Mouse (Mus musculus) spleen, adult 12 weeks (tissue): Measurements from ENCODE around the gene Banp.

Experiments
- DNase-seq: peaks from one replicate; pipeline ENCODE4 v3.0.0; 2022; ENCODE audit warnings: low spot score

The Banp gene

DNA sequence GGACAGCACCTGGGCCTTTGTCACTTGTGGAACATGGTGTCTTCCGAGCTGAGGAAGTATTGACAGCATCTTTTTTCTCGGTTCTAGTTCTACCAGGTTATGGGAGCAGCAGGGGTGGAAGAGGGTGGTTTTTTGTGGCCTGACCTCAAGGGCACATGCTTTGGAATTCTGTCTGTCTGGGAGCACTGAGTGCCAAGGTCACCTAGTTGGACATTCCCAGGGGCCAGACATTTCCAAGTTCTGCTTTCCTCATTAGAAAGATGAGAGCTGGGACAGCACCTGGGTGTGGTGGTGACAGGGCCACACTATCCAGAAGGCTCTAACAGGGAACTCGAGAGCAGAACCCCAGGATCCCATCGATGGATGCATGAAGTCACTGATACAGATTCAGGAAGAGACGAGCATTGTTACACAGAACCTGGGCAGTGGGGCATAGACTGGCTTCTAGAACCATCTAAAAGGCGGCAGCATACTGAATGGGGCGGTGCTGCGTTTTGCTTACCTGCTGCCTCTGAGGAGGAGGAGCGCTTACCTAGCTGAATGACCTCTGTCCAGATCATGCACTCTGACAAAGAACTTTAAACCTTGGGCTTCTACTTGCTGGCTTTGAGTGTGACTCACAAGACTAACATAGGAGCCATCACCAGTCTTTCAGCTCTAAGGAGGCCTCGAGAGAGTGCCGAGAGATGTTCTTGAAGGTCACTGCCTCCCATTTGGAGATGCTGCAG, 31.4 kb downstream of the Banp start:
- DNase-seq, result no peak

DNA sequence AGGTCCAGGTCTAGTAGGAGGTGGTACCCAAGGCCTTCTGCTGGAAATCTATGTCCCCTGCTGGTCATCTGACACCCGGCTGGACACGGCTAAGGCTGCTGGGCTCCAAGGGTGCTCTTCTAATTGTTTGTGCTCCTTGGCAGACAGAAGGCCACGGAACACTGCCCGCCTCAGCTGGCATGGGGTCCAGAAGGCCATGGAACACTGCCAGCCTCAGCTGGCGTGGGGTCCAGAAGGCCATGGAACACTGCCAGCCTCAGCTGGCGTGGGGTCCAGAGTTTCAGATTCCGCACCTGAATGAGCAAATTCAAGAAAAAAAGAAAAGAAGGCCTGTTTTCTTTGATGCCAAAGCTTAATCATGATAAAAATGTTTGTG, 32.0 kb downstream of the Banp start:
- no peak for DNase-seq

DNA sequence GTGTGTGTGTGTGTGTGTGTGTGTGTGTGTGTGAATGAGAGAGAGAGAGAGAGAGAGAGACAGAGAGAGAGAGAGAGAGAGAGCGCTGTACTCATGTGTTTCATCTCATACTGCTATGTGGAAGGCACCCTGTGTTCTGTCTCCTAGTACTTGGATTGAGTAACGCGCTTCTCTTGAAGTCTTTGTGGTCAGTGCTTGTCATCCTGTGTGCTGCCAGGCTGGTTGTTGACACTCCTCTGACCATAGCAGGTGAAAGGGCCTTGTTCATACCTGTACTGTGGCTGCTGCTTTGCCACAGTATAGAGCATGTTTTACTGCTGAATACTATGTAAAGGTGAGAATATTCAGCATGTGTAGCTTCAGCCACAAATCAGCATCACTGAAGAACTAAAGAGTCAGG, 36.1 kb downstream of the Banp start:
- DNase-seq, result no peak

DNA sequence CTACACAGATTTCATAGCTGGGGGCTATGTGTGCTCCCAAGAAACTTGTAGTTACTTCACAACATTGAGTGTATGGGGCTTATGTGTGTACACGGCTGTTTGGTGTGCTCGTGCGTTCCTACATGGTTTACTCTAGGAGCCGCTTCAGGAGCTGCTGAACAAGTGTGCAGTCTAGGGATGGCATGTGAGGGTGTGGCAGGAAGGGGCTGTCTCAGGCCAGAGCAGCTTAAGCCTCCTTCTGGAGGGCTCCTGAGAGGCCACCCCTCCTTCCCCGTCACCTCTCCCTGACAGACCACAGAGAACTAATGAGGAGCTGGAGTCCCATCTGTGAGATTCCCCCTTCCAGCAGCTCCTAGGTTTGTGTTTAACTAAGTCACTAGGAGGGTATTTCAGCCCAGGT, 38.3 kb downstream of the Banp start:
- no peak for DNase-seq

DNA sequence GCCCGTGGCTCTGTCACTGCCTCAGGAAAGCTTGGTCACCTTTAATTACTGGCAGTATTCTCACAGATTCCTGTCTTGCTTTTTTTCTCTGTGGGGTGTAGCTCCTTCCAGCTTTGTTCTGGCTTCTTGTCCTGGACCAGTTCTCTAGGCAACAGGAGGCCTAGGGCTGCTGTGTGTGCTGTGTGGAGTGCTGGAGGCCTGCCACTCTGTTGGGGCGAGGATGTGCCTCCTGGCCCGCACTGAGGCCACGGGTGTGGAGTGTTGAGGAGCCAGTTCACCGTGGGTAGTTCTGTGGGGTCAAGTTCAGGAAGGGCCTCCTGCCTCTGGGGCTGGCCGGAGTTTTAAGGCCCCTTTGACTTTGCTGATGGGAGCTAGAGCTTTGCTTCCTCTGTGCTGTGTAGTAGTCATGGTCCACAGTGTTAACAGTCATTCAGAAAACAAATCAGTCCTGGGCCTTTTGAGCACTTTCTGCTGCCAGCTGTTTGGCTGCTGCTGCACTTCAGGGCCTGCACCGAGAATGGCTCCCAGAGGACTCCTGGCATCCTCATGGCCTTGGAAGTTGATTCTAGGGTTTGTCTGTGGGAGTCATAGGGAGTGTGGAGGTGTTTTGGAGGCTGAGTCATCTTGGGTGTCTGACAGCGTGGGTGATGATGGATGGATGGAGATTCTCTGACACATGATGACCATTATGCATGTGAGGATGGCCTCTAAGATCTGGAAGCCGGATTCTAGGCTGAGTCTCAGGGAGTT, 41.1 kb downstream of the Banp start:
- no peak for DNase-seq

DNA sequence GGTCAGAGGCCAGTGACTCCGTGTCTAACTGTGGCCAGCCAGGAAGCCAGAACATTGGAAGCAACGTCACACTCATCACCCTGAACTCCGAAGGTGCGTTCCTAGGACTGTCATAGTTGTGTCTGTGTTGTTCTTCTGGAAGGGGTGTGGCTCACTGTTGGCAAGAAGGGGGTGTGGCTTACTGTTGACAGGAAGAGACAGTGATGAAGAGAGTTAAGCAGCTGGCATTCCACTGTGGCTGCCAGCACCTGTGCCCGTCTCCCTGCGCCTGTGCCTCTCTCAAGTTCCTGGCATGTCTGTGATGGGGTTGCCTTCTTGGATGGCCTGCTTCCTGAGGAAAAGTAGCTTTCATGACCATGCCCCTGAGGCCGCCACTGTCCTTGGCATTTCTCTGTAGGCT, 42.1 kb downstream of the Banp start:
- no peak for DNase-seq

DNA sequence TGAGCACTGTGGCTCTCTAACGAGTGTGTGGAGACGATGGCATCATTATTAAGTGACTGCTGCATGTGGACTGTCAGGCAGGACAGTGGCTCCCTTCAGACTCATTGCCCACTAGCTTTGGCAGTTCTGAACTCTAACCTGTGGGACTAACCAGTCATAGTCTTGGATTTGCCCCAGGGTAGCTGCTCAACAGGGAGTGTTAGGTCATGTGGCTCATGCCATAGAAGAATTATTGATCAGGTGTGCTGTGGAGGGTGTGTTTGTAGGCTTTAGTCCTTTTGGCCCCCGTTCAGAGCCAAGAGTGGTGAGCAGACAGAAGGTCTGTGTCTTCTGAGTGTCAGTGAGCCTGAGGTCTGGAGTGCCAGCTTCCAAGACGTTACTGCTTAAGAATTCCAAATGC, 43.4 kb downstream of the Banp start:
- DNase-seq, result no peak

DNA sequence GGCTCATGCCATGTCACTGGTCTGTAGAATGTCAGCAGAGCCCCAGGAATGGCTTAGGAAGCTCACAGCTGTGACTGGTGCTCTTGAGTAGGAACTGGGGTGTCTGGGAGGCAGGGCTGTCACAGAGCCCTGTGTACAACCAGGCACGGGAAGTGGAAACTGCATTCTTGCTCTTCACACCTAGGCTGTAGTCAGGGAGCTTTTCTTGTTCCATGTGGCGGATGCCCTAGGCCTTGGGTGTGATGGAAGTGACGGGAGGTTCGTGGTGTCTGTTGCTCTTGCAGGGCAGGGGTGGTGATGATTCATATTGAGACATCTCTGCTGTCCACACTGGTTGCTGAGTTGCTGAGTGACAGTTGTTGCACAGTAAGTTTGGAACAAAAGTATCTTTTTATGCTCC, 45.6 kb downstream of the Banp start:
- DNase-seq, result no peak

DNA sequence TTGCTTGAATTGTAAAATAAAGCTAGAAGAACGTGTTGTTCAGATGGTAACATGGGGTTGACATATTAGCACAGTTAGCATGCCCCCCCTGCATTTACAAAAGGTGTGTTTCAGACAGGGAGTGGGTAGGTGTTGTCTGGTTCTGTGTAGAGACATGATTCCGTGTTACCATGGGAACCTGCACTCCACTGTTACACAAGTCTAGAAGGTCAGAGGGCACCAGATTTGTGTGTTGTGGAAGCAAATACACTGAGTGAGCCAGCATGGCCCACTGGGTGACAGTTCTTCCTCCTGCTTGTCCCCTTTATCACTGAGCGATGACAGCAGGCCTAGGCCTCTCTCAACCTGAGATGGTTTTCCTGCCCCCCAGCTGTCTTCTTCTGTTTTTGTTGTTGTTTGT, 46.3 kb downstream of the Banp start:
- no peak for DNase-seq

DNA sequence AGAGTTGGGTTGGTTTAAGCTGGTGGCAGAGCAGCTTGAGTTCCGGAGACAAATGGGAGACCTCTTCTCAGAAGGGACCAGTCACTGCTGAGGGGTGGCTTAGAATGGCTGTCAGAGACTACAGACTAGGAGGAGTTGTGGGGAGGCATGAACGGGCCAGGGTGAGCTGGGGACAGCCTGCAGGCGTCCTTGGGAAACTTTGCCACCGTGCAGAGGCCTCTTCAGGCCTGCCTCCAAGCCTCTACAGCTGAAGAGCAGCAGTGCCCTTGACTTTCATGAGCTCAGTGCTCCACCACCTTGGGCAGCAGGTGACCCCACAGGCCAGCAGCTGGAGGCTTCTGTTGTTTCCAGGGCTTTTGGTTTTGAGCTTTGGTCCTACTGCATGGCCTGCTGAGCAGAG, 49.1 kb downstream of the Banp start:
- DNase-seq, result no peak

DNA sequence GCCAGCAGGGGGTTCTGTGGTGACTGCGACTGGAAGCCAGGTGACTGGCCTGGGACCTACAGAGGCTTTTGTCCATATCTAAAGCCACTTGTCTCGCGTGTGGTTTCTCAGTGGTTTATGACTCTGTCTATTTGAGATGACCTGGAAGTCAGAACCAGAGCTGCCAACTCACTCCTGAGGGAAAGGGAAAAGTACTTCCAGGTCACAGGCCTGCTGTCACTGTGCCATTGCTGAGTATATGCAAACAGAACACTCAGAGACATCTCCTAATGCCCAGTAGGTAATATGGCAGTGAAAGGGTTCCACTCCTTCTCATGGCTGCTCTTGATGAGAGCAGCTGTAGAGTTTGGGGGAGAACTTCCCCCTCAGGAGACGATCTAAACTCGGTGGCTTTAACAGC, 49.7 kb downstream of the Banp start:
- no peak for DNase-seq

DNA sequence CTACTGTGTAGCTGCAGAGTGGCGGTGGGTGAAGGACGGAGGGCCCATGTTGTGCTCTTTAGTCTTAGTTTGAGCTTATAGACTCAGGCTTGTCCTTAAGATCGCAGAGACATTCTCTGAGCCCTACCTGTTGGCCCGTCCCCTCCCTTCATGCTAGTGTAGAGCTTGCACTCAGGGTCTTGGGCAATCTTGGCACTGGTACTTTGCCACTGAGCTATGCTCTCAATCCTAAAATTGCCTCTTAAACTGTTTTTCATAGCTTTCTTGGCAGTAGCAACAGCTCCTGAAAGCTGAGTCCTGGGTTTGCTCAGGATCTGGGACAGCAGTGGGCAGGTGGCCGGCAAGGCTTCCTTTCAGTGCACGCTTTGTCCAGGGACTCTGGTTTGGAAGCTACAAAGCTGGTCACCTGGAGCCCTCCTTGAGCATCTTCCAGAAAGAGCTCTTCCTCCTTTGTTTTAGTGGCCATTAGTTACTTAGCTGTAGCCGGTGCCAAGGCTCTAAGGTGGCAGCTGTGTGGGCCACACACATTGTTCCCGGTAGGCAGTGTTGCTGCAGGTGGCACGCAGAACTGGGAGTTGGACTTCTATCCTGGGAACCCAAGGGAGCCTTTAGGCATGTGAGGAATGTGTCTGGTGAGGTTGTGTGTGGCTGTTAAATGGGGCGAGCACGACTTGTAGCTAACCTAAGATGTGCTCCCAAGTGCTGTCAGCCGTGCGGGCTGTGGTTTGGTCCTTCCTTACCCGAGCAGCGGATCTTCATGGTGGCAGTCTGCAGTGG, 52.0 kb downstream of the Banp start:
- DNase-seq, result no peak

DNA sequence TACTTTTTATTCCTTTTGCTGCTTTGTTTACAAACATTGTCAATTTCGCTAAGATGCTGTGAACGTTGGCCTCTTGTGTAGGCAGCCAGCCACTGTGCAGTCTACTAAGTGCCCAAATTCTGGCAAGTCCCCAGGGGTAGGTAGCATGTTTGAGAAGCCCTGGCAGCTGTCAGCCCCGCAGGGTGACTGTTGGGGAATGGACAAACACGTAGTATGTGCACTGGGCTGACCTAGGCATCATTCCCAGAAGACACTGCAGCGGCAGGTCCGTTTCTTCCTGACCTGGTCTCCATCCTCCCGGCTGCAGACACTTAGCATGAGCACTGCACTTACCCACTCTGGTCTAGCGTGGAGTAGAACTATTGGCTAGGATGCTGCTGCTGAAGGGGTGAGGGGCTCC, 54.1 kb downstream of the Banp start:
- DNase-seq, result no peak

DNA sequence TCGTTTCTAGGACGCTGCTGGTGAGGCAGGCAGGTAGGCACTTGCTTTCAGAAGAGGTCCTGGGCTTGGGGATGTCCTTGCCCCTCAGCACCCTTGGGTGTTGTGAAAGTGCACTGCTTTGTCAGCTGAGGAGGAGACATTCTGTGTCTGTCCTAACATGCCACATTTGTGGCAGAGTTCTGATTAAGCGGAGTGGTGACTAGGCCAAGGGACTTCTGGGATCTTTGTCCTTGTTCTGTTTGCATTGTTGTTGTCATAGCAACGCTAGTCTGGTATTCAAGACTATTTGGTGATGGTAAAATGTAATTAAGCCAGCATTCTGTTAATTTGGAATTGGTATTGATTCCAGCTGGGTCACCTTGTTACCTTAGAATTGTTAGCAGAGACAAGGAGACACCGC, 54.6 kb downstream of the Banp start:
- no peak for DNase-seq

DNA sequence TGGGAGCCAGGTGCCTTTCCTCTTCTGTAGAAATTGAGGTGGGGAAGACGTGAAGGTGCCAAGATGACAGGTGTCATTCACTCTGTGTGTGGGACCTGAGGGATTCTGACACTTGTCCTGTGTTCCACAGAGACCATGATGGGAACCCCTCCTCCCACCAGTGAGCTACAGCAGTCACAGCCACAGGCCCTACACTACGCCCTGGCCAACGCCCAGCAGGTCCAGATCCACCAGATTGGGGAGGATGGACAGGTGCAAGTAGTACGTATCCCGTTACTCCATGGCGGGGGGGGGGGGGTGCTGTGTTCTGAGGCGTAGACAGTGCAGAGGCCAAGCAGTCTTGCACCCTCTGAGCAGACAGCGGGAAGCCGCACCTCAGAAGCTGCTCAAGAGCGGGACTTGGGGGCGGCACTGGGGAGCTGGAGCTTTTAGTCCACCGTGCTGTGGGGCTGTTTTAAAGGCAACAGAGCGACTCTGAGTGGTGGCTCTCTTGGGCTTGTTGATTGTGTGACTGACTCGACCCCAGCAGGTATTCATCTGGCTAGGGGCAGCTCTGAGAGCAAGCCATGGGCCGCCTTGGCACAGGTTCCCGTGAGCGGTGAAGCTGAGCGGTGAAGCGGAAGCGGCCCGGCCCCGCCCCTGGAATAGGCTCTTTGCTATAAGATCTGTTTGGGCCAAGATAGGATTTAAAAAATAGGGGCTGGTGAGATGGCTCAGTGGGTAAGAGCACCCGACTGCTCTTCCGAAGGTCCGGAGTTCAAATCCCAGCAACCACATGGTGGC, 56.1 kb downstream of the Banp start:
- DNase-seq, result no peak

DNA sequence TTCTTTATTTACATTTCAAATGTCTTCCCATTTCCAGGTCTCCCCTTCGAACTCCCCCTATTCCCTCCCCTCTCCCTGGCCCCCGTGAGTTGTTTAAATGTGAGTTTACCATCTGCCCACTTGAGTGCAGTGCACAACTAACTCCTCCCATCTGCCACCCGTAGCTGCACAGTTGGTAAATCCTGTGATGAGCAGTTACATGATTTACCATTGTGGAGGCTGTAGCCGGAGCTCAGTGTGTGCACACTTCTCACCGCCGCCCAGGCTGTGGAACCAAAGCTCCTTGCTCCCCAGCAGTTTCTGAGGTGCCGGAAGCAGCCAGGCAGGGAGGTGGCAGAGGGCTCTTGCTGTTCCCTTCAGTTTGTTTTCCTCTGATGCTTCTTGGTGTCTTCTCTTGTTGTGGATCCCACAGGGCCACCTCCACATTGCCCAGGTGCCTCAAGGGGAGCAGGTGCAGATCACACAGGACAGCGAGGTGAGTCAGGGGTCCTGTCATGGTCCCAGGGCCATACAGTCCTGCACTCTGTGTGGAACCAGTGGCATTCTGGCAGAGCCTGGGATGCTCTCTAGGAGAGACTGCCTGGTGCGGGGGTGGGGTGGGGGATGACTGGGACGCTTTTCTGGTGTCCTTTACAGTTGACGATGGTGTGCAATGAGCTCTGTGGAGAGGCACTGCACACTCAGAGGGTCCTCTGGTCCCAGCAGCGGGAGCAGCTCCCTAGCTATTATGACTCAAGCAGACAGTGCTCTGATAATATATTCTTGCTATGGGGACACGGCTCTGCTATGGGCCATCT, 57.3 kb downstream of the Banp start:
- no peak for DNase-seq

DNA sequence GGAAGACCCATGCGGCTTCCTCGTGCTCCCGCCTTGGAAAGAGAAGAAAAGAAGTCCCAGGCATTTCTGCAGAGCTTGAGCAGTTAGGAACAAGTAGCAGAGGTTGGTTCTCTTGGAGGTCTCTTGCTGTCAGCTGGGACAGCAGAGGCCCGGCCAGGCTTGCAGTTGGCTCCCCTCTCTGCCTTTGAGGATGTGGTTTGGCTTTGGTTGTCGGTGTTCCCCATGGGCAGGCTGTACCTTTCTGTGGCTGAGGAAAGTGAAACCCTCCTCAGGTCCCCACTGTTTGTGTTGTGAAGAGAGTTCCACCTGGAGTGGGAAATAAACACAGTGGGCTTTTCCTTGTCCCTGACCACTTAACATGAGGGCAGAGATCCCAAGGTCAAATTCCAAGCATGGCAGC, 58.8 kb downstream of the Banp start:
- no peak for DNase-seq

DNA sequence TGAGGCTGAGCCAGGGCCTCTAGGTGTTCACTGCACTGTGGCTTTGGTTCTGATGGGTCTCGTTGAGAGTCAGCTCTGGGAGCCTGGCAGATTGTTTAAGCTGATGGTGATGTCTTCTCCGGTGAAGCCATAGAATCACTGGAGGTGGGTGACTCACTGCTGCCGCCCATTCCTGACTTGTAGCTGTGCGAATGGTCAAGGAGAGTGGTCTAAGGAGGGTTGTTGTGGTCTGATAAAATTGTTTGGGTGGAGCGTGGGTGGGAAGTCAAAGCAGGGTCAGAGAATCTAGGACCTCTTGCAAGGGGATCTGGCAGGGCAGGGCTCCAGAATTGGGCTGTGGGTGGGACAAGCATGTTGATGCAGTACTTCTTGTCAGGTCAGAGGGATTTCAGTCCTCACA, 61.1 kb downstream of the Banp start:
- no peak for DNase-seq

DNA sequence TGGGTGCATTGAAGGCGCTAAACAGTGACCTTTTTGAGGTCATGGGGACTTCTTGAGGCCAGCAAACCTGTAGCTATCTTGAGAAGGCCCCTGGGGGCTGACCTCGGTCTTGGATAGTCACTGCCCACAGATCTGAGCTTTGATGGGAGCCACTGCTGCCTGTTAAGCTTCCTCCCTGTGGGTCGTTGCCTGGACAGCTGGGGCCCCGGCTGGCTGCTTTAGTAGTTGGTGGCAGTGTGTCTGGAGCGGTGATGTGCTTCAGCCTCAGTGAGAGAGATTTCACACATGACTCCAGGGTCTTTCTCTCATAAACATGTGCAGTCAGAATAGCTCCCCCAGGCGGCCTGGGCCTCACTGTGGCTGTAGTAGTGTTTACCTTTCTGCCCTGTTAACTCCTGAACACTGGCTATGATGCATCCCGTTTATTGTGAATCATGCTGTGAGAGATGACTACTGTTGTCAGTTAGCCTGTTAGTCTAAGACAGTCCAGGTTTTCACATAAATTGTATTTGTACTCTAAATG, 61.6 kb downstream of the Banp start:
- DNase-seq, result no peak

DNA sequence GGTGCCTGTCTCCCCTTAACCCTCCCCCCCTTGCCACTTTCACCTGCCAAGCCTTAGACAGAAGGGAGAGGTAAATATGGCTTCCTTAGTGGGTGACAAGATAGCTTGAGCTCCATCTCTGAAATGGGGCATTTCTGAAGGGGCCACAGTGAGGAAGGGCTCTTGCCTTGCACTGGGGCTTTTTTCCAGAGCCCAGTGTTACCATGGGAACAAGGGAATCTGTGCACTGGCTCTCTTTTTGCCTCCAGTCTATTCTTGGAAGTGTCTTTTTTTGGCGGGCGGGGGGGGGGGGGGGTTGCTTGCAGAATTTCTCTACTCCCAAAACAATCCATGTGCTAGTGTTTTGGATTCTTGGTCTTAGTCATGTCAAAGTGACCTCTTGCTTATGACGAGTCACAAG, 65.1 kb downstream of the Banp start:
- no peak for DNase-seq

DNA sequence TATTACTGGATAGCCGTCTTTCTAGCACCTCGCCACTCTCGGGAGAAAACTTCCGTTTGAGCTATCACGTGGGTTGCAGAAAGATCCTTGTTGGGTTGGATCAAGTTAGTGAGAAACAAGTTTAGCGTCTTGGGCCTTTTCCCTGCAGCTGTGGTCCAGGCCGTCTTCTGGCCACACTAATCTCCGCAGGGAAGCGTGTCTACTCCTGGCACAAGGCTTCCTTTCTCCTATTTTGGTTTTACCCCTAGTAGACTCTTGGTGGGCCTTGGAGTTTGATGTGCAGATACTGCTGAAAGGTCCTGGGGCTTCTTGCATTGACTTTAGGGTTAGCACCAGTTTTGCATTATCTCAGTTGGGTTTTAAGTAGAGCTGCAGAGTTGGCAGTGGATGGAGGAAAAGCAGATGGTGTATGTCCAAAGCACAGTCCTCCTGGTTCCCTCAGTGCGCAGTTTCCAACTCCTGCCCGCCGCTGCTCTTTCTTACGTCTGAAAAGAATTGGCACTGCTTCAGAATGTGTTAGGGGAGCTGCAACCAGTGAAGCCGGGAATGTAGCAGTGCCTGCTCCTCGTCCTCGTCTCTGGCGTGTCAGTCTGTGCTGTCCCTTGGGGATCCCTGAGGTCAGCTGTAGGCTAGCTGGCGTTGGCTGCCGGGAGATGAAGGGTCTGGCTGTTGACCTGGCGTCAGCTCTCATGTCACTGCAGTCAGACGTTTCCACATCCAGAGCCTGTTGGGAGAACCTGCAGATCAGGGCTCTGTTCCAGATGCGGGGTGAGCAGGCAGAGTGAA, 68.7 kb downstream of the Banp start:
- DNase-seq, result no peak
